Mouse (Mus musculus) liver, embryonic 11.5 days (tissue): ENCODE results near the gene Ccnb1. TPM values are rescaled to one million over a fixed set of nuclear protein-coding genes. Genes with fewer than 3 reads are reported as not detected.
A peak's percentile ranks its signal among the peaks of the same experiment; 100 is the strongest.
"Not testable (repeated sequence)": the region's sequence is repeated elsewhere in the genome, so short reads cannot be mapped to it uniquely, and the experiment has no call there.

ENCODE experiments used
- ATAC-seq: fragments of 200-750 bp; cut with Nextera tagmentation; replicated peaks from 2 replicates; pipeline ENCODE4 v1.8.0; 2017; ENCODE audit warnings: moderate number of reproducible peaks, mild to moderate bottlenecking, moderate TSS enrichment, moderate library complexity; ENCODE audit not compliant: low FRiP score
- DNase-seq: peaks from one replicate; pipeline ENCODE4 v3.0.0-alpha.2; 2017; ENCODE audit warnings: low spot score
- H3K27ac ChIP-seq: fragments of 300-500 bp; sonication (generic); 2 replicates; pipeline ENCODE4 v1.5.1; 2014; ENCODE audit warnings: mild to moderate bottlenecking, low read depth, low read length, control low read depth
- H3K27me3 ChIP-seq: fragments of 300-500 bp; sonication (generic); replicated peaks from 2 replicates; pipeline ENCODE4 v1.6.1; 2014; ENCODE audit warnings: low read length, mixed read lengths; ENCODE audit not compliant: control insufficient read depth, insufficient read depth
- H3K36me3 ChIP-seq: fragments of 300-500 bp; sonication (generic); 2 replicates; pipeline ENCODE4 v1.6.1; 2014; ENCODE audit warnings: mild to moderate bottlenecking, low read length, moderate library complexity, mixed read lengths; ENCODE audit not compliant: control insufficient read depth, insufficient read depth
- H3K4me1 ChIP-seq: fragments of 300-500 bp; sonication (generic); replicated peaks from 2 replicates; pipeline ENCODE4 v1.6.1; 2014; ENCODE audit warnings: low read length, mixed read lengths; ENCODE audit not compliant: control insufficient read depth, insufficient read depth
- H3K4me2 ChIP-seq: fragments of 300-500 bp; sonication (generic); 2 replicates; pipeline ENCODE4 v1.6.1; 2014; ENCODE audit warnings: mild to moderate bottlenecking, control low read depth, moderate library complexity
- H3K4me3 ChIP-seq: fragments of 300-500 bp; sonication (generic); 2 replicates; pipeline ENCODE4 v1.5.1; 2014; ENCODE audit warnings: low read depth, low read length, control low read depth
- H3K9ac ChIP-seq: fragments of 300-500 bp; sonication (generic); 2 replicates; pipeline ENCODE4 v1.6.1; 2014; ENCODE audit warnings: low read depth, low read length, control low read depth
- H3K9me3 ChIP-seq: fragments of 300-500 bp; sonication (generic); 2 replicates; pipeline ENCODE4 v1.6.1; 2016; ENCODE audit warnings: low read length, inconsistent platforms, mixed read lengths; ENCODE audit not compliant: control insufficient read depth
- WGBS: fragments of 180-500 bp; shearing (Covaris S2); extraction: QIAGEN DNeasy Blood & Tissue Kit; methylation state at CpG from one replicate; pipeline ENCODE4 v1.1.7; 2014; 5-methylcytosine and 5-hydroxymethylcytosine counted together
- polyA plus RNA-seq: library from polyadenylated mRNA; unstranded; fragments of >200 nt; fragmentation: Nextera tagmentation; extraction: Ambion mirVana; gene quantifications from 2 replicates; pipeline ENCODE4 v1.2.1, GENCODE M21; 2014

Ccnb1 gene
- polyA plus RNA-seq, 1 experiment from 2014 or later: 343 TPM

DNA sequence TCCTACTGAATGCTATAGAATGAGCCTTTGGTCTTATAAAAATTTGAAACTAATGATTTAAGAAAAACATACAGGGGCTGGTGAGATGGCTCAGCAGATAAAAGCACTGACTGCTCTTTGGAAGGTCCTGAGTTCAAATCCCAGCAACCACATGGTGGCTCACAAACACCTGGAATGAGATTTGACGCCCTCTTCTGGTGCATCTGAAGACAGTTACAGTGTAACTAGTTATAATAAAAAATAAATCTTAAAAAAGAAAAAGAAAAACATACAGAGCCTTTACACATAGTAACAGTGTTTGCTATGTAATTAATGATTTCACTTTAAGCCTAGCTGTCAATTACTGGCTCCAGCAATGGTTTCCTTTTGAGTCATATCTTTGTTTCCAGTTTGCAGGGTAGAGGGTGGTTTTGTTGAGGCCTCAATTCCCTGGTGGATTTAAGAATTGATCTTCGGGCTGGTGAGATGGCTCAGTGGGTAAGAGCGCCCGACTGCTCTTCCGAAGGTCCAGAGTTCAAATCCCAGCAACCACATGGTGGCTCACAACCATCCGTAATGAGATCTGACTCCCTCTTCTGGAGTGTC lies 54.8 kb downstream of the Ccnb1 start:
- not testable (repeated sequence) for H3K9me3 ChIP-seq, H3K4me3 ChIP-seq, ATAC-seq, H3K9ac ChIP-seq, H3K4me1 ChIP-seq, DNase-seq, H3K27me3 ChIP-seq, H3K27ac ChIP-seq
- Histone ChIP-seq H3K4me2 (peak overlapping the region; percentile 74), H3K36me3 (peaks cover 14% of the 10 kb centered on the region)
- 83% methylated on average over 5 of the region's 6 CpGs for WGBS

DNA sequence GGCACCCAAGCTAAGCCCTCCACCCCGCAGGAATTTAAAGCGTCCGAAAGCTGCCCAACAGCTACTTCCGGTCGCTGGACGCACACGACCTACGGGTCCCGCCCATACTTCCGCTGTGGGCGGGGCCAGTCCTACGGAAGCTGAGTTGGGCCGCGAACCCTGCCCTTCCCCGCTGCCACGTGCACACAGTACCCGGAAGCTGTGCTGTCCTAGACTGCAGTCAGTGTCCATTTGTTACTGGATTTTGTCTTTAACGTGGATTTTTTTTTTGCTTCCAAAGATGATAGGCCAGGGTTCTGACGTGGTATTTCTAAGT lies 55.6 kb downstream of the Ccnb1 start, which contains the start of gene Cdk7:
Gene Cdk7, minus strand, starts transcription at position 79 of the 316 bp plus-strand sequence.
- H3K36me3 ChIP-seq: peaks cover 14% of the 10 kb centered on the region
- H3K4me2 ChIP-seq: peak within 1 kb of the TSS; percentile 74
- H3K27me3 ChIP-seq: no peaks in the 10 kb centered on the region
- ATAC-seq (peak; percentile 97), DNase-seq (peak; percentile 90)
- peak within 1 kb of the TSS; percentile 84 for H3K4me3 ChIP-seq
- 0% methylated on average over 19 of the region's 19 CpGs for WGBS
- H3K9me3 ChIP-seq: no peaks in the 10 kb centered on the region
- peaks cover 13% of the 10 kb centered on the region for H3K4me1 ChIP-seq
- peak within 1 kb of the TSS; percentile 66 for H3K27ac ChIP-seq
- peak within 1 kb of the TSS; percentile 89 for H3K9ac ChIP-seq

- under 1% methylated on average over 30 of the region's 30 CpGs for WGBS
- peak overlapping the region; percentile 66 for H3K27ac ChIP-seq
- H3K9ac ChIP-seq: peak overlapping the region; percentile 89
- H3K4me2 ChIP-seq: peak overlapping the region; percentile 74
- peaks cover 15% of the 10 kb centered on the region for H3K4me1 ChIP-seq
- no peaks in the 10 kb centered on the region for H3K9me3 ChIP-seq
- peaks cover 14% of the 10 kb centered on the region for H3K36me3 ChIP-seq
- DNase-seq (no peak), ATAC-seq (peak; percentile 81)
- peak overlapping the region; percentile 84 for H3K4me3 ChIP-seq
- no peaks in the 10 kb centered on the region for H3K27me3 ChIP-seq
These were observed 56.1 kb downstream of the Ccnb1 start for GRCm38 (mm10) chr13:100730153-100730860.

Other genes starting within 250 kb of the Ccnb1 start
- 8.5 and 9.4 TPM in 2 replicates for gene Ocln, start 233.9 kb downstream of the Ccnb1 start, polyA plus RNA-seq
- gene Marveld2, start 169.6 kb downstream of the Ccnb1 start, polyA plus RNA-seq: 9.1 and 9.5 TPM in 2 replicates
- gene Ak6, start 135.6 kb downstream of the Ccnb1 start, polyA plus RNA-seq: 328 and 349 TPM in 2 replicates
- gene Rad17, start 135.5 kb downstream of the Ccnb1 start, polyA plus RNA-seq: 32.1 and 33.5 TPM in 2 replicates
- gene Taf9, start 135.0 kb downstream of the Ccnb1 start, polyA plus RNA-seq: 25.1 and 26.0 TPM in 2 replicates
- 8.1 and 8.8 TPM in 2 replicates for gene Ccdc125, start 116.9 kb downstream of the Ccnb1 start, polyA plus RNA-seq
- 92.0 and 97.2 TPM in 2 replicates for gene Cdk7, start 55.6 kb downstream of the Ccnb1 start, polyA plus RNA-seq
- gene Mrps36, start 41.9 kb downstream of the Ccnb1 start, polyA plus RNA-seq: 238 and 241 TPM in 2 replicates
- gene Cenph, start 10.7 kb downstream of the Ccnb1 start, polyA plus RNA-seq: 73.0 and 77.5 TPM in 2 replicates
- 56.2 and 61.6 TPM in 2 replicates for gene Slc30a5, start 46.9 kb upstream of the Ccnb1 start, polyA plus RNA-seq